Mouse (Mus musculus): ENCODE measurements around the gene 1700029F12Rik.
"Not testable (repeated sequence)": the region's sequence is repeated elsewhere in the genome, so short reads cannot be mapped to it uniquely, and the experiment has no call there.

1700029F12Rik gene

DNA sequence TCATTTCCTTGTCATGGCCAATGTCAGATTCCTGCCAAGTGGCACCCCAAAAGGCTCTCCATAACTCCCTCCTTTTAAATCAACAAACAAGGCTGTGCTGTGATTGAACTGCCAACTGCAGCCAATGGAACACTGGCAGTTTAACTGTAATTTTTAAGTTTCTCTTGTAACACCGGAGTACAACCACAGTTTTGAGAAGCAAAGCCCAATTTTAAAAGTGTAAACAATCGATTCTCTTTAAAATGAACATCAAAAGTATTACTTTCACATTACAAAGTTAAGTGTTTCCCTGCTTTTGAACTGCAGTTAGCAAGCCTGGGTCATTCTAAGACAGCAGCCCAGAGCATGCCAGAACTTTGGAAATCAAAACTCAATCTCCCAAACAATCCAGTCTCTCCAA, at the start of gene 1700029F12Rik:
1700029F12Rik (minus strand) TSS at position 101 of the 400 bp plus-strand sequence.
- no peak for DNase-seq (ENCODE audit: extremely low spot score)

DNA sequence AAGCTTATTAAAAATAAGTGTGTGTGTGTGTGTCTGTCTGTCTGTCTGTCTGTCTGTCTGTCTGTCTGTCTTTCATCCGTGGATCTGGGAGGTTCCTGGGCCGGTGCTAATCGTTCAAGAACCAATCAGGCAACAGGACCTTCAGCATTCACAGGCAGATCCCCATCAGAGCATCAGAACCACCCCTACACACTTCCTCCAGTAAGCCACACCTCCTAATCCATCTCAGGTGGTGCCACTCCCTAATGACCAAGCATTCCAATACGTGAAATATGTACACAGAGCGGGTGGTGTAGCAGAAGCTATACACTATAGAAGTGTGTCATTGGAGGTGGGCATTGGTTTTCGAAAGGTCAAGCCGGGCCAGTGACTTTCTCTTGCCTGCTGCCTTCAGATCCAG, 48.3 kb upstream of the 1700029F12Rik start:
- no peak for DNase-seq (ENCODE audit: extremely low spot score)

DNA sequence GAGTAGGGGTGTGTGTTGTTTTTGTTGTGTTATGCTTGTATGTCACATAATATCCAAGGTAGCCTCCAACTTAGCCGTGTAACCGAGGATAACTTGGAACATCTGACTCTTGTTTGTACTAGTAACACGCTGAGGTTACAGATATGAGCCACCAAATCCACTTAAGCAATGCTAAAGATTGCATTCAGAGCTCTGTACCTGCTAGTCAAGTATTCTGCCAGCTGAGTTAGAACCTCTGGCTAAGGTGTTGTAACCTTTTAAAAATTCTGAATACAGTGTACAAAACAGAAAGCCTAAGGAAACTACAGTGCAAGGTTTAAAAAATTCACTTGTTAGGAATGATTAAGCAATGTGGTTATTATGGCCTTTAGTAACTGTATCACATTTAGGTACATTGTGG, 46.5 kb upstream of the 1700029F12Rik start:
- no peak for DNase-seq (ENCODE audit: extremely low spot score)

DNA sequence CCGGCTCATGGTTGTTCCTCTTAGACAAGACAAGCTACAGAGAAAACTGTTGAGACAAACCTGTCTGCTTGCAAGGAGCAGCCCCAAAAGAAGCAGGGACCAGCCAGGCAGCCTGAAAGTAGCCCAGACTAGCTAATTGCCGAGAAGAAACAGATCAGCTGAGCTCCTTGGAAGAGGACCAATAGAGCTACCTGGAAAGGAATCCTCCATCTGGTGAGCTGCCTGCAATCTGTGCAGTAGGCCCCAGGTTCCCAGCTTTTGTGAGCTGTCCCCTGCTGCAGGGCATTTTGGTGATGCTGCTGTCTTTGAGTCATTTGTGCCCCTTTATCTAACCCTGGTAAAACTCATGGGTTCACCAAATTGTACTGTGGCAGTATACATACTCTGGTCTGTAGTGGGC, 46.0 kb upstream of the 1700029F12Rik start:
- DNase-seq (ENCODE audit: extremely low spot score): no peak

DNA sequence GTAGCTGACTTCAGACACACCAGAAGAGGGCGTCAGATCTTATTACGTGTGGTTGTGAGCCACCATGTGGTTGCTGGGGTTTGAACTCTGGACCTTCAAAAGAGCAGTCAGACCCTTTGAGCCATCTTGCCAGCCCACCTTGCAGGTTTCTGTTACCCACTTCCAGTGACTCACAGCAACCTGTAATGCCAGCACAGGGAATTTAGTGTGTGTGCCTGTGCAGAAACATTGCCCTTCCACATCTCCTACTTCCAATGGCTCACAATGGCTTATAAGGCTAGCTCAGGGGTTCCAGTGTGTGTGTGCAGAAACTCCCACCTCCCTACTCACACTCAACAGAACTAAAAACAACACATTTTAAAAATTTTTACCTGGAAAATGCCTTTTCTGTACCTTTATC, 43.4 kb upstream of the 1700029F12Rik start:
- no peak for DNase-seq (ENCODE audit: extremely low spot score)

DNA sequence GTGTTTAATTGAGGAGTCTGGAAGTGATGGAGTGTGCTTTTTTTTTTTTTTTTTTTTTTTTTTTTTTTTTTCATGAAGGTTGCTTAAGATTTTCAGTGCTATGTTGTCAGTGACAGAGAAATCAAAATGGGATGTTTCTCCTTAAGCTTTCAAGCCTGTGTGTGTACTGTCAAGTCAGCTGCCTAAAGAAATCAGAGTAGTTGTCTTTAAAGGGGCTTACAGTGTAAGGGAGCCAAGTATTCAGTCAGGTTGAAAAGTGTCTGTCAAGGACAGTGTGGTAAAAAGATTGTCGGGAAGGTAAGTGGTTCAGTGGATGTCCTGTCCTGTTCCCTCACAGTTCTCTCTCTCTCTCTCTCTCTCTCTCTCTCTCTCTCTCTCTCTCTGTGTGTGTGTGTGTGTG, 39.3 kb upstream of the 1700029F12Rik start:
- no peak for DNase-seq (ENCODE audit: extremely low spot score)

DNA sequence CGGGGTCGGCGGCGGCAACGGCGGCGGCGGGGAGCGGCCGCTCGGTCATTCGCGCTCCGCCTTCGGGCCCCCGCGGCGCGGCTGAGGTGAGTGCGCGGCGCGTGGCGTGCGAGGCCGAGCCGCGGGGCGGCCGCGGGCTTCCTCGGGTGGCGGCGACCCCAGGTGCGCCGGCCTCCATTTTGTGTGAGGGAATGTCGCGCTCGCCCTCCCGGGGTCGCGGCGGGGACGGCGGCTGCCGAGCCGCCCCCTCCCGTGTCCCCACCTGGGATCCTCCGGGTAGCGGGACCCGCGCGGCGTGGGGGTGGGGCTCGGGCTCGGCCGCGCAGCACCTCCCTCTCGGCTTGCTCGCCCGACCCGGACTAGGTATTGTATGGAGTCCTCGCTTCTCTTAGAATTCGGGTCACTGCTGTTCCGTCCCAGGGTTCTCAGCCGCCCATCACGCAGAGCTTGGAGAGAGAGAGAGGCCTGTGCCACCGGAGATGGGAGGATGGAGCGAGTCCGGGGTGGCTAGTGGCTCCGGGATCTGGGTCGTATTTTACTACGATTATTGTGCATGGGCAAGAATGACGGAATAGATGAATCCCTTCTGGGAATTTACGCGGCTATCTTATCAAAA, 37.6 kb upstream of the 1700029F12Rik start:
- DNase-seq (ENCODE audit: extremely low spot score): peak; percentile 70

DNA sequence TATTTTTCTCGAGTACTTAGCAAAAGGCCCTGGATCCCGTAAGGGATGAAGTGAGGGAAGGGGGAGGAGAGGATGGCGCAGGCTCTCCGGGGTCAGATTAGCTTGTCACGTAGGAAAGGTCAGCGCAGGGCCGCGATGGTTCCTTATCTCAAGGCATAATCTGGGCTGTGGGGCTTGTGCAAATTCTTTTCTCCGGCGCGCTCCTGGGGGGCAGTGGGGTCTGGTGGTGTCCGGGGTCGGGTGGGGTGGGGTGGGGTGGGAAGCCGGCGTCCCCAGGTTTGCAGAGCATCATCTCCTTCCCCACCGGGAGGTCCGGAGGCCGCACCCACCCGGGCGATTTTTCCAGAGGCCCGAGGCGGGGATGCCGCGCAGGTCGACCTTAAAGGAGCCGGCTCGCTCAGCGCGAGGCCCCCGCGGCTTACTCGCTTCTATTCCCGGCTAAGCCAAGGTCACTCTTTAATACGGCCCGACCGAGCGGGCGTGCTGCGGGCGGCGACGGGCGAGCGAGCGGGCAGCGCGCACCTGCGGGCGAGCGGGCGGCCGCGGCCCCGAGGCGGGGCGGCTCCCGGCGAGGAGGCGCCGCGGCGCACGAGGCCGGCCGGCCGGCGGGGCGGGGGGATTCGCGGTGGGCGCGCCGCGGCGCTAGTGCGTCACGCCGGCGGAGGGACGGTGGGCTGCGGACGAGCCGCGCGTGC, 36.9 kb upstream of the 1700029F12Rik start:
- DNase-seq (ENCODE audit: extremely low spot score): peak; percentile 72

DNA sequence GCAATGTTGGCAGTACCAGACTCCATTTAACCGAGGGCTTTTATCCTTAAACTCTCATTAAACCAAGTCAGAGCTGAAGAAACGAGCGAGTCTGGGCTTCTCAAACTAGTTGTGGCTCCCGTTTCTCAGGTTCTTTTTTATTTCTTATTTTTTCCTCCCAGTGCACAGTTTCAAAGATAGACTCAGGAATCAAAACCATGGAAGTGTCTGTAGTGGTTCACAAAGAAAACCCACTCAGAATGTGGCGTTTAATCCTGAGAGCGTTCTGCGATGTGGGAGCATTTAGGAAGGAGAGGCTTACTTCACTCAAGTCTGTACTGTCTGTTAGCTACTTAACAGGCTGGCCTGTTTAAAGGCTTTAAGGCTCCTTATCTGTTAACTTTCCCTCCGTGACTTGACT, 34.0 kb upstream of the 1700029F12Rik start:
- no peak for DNase-seq (ENCODE audit: extremely low spot score)

DNA sequence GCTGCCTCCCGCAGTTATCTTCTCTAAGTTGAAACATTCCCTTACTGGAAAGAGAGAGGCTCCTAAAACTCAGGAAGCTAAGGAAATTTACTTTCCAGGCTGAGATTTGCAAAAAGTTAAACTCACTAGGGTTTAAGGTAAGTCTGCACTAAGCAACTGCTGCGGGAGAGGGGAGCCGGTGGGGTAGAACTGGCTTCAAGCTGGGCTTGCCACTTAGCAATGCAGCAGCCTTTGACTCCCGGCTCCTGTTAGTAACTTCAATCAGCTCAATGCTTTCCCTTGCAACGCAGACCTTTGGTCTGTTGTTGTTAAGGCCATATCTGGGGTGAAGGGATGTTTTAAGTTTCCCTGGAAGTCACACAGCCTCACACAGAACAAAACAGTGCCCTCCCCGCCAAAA, 33.5 kb upstream of the 1700029F12Rik start:
- DNase-seq (ENCODE audit: extremely low spot score): no peak

DNA sequence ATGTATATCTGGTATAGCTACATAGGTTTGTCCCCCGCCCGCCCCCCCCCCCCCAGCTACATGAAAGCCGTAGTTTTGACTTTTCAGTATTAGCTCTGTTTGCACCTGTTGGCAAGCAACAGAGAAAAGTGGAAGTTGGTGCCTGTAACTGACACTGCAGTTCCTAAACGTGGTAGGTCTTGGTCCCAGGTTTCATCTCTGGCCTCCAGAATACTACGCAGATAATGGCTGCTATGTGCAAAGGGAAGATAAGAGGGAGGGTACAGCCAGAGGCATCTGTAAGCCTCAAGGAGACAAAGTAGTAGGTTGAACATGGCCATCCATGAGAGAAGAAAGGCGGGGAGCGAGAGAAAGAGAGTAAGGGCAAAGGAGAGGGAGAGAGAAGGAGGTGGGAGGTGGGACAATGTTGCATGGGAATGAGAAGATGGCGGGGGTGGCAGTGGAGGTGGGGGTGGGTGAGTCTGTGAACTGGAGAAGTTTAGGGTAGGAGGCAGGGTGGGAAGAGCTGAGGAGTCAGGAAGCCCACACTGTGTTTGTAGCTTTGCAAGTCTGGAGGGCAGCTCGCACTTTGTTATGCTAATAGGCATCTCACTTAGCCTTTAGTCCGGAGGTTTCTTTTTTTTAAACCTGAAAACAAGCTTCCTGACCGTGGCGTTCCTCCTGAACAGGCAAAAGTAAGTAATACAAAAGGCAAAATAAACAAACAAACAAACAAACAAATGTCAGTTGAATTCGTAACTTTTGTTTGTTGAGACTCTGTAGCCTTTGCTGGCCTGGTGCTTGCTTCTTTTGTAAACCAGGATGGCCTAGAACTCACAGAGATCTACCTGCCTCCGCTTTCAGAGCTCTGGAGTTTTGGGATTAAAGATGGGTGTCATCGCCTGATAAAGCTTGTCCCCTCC, 32.7 kb upstream of the 1700029F12Rik start, which contains the start of gene Fam169a:
Fam169a (plus strand) TSS at position 638 of the 902 bp plus-strand sequence.
- no peak for DNase-seq (ENCODE audit: extremely low spot score)

DNA sequence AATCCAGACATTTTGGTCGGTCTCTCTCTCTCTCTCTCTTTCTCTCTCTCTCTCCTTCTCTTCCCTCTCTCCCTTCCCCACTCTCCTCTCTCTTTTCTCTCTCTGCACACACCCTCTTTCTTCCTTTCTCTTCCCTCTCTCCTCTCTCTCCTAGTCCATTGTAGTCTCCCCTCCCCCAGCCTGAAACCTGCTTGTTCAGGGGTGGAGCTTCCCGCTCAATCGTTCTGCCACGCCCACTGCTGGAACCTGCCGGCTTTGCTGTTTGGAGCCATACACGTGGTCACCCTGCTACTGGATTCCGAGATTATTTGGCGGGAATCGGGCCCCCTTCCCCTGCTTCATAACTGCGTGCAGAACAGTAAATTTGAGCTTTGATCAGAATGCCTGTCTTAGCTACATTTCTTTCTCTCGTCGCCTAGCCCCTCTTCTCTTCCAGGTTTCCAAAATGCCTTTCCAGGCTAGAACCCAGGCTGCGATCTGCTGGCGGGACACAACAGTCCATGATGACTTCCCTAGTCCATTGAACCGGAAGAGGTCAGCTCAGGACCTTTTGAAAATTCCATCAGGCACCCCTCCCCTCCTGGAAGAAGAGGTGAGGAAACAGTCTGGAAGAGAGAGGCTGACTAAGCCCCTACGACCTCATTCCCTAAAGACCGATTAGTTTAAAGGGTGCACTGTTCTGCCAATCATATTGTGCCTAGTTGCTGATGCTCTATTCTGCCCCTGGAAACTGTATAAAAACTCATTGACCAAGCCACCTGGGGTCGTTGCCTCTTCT, 30.9 kb upstream of the 1700029F12Rik start:
- not testable (repeated sequence) for DNase-seq (ENCODE audit: extremely low spot score)

DNA sequence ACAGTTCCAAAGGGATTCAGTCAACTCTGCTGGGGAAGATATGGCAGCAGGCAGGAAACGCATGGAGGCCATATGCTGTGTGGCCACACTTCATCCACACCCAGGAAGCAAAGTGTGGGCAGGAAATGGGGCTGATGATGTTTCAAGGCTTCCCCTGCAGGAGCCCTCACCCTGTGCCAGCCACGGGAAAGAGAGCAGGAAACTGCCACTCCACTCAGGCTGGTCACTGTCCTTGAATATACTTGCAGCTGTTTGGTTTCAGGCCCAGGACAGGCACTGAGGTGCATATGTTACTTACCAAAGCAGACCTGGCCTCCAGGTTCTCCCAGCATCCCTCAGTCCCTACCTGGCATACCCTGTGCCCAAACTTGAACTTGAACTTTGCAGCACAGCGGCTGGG, 30.3 kb upstream of the 1700029F12Rik start:
- no peak for DNase-seq (ENCODE audit: extremely low spot score)

DNA sequence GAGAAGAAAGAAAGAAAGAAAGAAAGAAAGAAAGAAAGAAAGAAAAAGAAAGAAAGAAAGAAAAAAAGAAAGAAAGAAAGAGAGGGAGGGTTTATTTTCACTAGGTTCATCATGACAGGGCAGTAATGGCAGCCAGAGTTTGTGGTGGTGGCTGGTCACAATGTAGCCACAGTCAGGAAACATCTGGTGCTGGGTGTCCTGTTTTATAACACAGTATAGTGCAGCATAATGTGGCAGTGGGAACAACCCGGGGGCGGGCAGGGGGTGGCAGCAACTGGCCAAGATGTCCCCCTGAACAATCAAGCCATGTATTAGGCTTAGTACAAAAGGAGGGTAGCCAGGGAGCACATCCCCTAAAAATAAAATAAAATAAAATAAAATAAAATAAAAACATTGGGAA, 29.3 kb upstream of the 1700029F12Rik start:
- DNase-seq (ENCODE audit: extremely low spot score): no peak

DNA sequence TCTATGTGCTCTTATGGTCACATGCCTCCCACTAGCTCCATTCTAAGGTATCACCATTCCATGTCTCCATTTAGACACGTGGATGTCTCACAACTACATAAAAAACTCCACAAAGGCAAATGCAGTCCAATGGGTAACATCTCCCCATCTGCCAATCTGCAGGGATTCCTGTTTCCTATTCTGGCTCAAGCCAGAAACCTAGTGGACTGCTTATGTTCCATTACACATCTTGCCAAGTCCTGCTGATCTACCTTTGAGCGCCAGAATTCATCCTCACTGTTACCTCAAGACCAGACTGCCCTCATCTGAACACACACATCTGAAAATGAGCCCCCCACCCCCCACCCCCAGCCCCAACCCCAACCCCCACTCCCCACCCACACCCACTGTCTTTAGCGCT, 28.0 kb upstream of the 1700029F12Rik start:
- DNase-seq (ENCODE audit: extremely low spot score): no peak

DNA sequence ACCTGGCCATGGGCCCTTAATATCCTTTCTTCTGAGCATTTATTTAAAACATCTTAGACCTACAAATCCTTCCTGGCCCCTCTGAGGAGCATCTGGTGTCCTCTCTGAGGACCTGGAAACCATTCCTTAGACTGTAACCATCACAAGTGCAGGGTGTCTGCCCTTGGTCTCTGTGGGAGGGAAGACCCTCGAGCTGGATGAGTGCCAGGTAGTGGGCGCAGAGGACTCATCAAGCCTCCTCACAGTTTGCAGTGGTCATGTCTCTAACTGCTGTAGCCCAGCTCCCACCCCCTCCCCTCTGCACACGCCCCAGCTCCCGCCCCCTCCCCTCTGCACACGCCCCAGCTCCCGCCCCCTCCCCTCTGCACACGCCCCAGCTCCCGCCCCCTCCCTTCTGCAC, 26.2 kb upstream of the 1700029F12Rik start:
- DNase-seq (ENCODE audit: extremely low spot score): no peak

DNA sequence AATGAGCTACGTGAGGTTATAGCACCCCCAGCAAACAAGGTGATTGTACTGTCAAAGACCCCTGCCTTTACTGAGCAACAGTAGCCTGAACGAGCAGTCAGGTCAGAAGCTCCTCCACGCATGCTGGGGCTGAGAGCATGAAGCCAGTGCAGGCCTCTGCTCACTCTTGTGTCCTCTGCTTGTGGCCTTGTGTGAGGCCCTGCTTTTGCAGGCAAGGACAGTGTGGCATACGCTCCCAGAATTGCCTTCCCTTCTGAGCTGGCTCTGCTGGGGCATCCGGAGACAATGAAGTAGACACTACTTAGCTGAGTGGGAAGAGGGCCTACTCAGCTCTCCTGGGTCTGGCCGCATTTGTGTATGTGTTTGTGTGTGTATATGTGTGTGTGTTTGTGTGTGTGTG, 25.6 kb upstream of the 1700029F12Rik start:
- DNase-seq (ENCODE audit: extremely low spot score): no peak

DNA sequence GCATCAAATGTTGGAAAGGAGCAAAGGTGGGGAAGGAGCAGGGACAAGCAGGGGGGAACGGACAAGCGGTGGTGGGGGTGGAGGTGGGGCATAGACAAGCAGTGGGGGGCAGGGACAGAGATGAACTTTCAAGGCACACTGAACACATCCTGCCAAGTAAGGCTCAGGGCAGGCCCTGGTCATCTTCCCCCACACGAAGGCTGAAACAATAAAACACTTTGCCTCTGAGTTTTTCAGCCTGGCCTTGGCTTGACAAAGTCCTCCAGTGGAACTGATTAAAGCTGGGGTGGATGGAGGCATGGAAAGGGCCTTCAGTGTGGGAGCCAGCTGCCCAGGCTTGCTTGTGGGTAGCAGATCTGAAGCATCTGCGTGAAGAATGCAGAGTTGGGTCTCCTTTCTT, 23.7 kb upstream of the 1700029F12Rik start:
- no peak for DNase-seq (ENCODE audit: extremely low spot score)

DNA sequence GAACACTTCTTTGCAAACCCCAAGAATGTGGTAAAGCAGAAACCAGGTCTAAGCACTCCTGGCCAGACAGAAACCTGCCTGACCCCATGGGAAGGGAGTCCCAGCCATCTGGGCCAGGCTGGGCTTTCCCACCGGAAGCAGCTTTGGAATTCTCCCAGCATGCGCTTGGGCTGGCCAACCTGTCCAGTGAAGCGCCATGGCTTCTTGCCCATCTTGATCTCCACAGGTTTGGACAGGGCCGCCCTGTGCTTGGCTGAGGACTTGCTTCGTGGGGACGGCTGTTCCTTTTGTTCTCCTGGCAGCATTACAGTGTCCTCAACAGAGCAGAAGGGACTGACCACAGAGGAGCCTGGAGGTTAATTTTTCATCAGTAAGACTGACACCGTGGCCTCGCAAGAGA, 19.7 kb upstream of the 1700029F12Rik start:
- no peak for DNase-seq (ENCODE audit: extremely low spot score)

DNA sequence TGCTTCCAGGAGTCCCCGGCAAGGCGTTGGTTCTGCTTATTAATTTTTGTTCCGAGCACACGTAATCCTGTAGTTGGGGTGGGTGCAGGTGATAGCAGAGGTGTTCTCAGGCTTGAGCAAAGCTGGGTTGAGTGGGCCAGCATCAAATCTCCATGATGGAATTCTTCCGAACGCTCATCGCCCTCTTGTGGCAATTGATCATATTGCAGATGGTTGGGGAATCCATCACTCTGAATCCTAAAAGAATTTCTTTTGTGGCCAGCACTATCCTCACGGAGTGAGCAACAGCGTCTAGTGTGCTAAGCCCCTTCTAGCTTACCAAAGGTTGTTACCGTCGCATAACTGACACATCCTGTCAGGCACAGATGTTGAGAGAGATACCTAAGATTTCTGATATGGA, 18.5 kb upstream of the 1700029F12Rik start:
- DNase-seq (ENCODE audit: extremely low spot score): peak; percentile 71

DNA sequence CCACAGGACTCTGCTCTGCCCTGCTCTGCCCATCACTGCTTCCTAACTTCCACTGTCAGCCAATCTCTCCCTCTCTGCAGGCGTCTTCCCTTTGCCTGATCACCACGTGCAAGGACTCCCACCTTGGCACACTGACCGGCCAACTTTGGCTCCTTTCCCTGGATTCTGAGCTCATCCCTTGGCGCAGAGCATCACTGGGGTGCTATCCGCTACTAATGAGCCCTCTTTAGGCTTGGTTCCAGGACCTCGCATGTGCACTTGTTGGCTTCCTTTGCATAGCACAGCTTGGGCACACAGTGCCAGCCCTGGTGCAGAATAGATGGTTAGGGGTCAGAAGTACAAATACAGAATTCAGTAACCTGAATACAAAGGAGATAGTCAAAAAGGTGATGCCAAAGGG, 17.0 kb upstream of the 1700029F12Rik start:
- no peak for DNase-seq (ENCODE audit: extremely low spot score)

DNA sequence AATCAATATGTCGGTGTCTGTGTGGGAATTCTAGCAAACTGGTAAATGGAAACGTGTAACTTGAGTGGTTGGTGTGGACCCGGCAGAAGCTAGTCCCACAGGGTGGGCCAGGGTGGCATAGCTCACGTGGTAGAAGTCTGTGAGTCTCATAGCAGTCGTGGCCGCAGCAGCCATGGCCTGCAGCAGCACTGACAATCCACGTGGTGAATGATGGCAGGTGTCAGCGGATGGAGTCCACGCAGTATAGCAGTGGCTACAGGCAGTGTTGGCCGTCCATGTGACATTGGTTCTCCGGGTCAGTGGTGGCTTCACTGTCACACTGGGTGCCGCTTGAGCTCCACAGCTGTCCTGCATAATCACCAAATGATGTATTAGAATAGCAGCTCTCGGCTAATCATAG, 4.1 kb downstream of the 1700029F12Rik start:
- no peak for DNase-seq (ENCODE audit: extremely low spot score)

All from embryo, embryonic 9.5 days (tissue).